Mouse (Mus musculus) cerebellum, adult 2 months (tissue): ENCODE results near the gene Gm3376. TPM values are rescaled to one million over a fixed set of nuclear protein-coding genes. Genes with fewer than 3 reads are reported as not detected.
"Not testable (repeated sequence)": the region's sequence is repeated elsewhere in the genome, so short reads cannot be mapped to it uniquely, and the experiment has no call there.

ENCODE experiments used
- DNase-seq, 2 experiments: peaks; one replicate each; pipeline ENCODE4 v3.0.0; 2021
- H3K27ac ChIP-seq: fragments of 200-500 bp; 2 replicates; pipeline ENCODE4 v1.5.1; 2012; ENCODE audit warnings: low read length, control low read depth, inconsistent platforms; ENCODE audit not compliant: insufficient read depth
- H3K27me3 ChIP-seq: fragments of 200-500 bp; 2 replicates; pipeline ENCODE4 v1.6.1; 2012; ENCODE audit warnings: inconsistent platforms, mild to moderate bottlenecking, low read length, moderate library complexity; ENCODE audit not compliant: control insufficient read depth, insufficient read depth
- H3K4me1 ChIP-seq: fragments of 200-500 bp; 2 replicates; pipeline ENCODE4 v1.6.1; 2011; ENCODE audit warnings: low read length; ENCODE audit not compliant: control insufficient read depth, insufficient read depth
- H3K4me3 ChIP-seq: fragments of 200-500 bp; replicated peaks from 2 replicates; pipeline ENCODE3; 2011; ENCODE audit warnings: mild to moderate bottlenecking, low read depth, low read length, control low read depth; ENCODE audit not compliant: insufficient read depth
- WGBS: fragments of 180-500 bp; shearing (Covaris S2); methylation state at CpG from one replicate; pipeline ENCODE4 v1.1.7; 2018; 5-methylcytosine and 5-hydroxymethylcytosine counted together
- polyA plus RNA-seq: library from polyadenylated mRNA; depleted of rRNA; stranded (reverse); fragments of >200 nt; gene quantifications from 2 replicates; pipeline ENCODE4 v1.2.3, GENCODE M21; 2012; rRNA removed

Gene Gm3376
- polyA plus RNA-seq = not detected in 2 replicates

GRCm38 (mm10) chrY:3771373-3771772, at the start of gene Gm3376:
Gene Gm3376 (plus strand): TSS chrY:3771673.
- DNase-seq, H3K4me1 ChIP-seq, H3K4me3 ChIP-seq, H3K27ac ChIP-seq, H3K27me3 ChIP-seq: not testable (repeated sequence)
- no CpG with 5 or more reads among the region's 9 CpGs for WGBS
